Mouse (Mus musculus) spleen, adult 2 months (tissue): ENCODE measurements around the gene Tuba3b.

Experiments used
- CTCF ChIP-seq: fragments of 200-500 bp; IDR thresholded peaks from 2 replicates; pipeline ENCODE4 v1.5.1; 2011; ENCODE audit warnings: mild to moderate bottlenecking, inconsistent platforms; ENCODE audit not compliant: insufficient read depth, insufficient read length, insufficient replicate concordance; ENCODE audit errors: extremely low read depth
- POLR2A ChIP-seq: fragments of 200-500 bp; IDR thresholded peaks from 2 replicates; pipeline ENCODE4 v1.6.1; 2011; ENCODE audit warnings: low read depth, low read length, inconsistent platforms

DNA sequence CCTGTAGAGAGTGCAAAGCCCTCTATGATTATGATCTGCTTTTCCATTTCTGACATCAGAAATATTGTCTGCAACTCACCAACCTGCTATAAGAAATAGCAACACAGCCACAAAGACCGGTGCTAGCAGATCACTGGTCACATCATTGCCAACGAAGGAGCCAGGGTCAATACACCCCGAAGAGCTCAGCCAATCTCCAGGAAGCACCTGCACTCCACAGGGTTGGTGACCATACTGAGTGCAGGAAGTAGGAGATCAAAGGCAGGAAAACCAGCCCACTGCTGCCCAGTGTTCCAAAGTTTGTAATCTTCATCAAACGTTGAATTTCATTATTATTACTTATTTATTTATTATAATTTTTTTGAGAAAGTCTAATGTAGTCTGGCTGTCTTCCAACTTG, 10.9 kb upstream of the Tuba3b start:
- TF ChIP-seq CTCF: no peak
- no peak for TF ChIP-seq POLR2A
